Mouse (Mus musculus): ENCODE data around the gene Grid2ip.

- TF ChIP-seq CTCF (IDR thresholded peaks at IDR 0.05; ENCODE audit: insufficient read depth, low read depth, low read length) (no peak), POLR2A (IDR thresholded peaks at IDR 0.05; ENCODE audit: insufficient read depth, low read depth, low read length) (no peak)
Measured at GRCm38 (mm10) chr5:143406548-143406947, 49.4 kb downstream of the Grid2ip start.

Data from olfactory bulb, adult 2 months (tissue).